Mouse (Mus musculus) forebrain, postnatal 0 days (tissue): ENCODE measurements at regions not wholly inside any gene's neighbourhood (a gene's known extent, or its start where the extent isn't known, plus 50 kb on each side); places are given as distances from the start of the nearest gene placed in this dataset.
A peak's percentile ranks its signal among the peaks of the same experiment; 100 is the strongest.

Experiments
- ATAC-seq: fragments of 200-750 bp; cut with Nextera tagmentation; 2 replicates; pipeline ENCODE4 v1.8.0; 2017; ENCODE audit warnings: mild to moderate bottlenecking, moderate library complexity
- DNase-seq: peaks from one replicate; pipeline ENCODE4 v3.0.0-alpha.2; 2015
- H3K27ac ChIP-seq: fragments of 300-500 bp; sonication (generic); 2 replicates; pipeline ENCODE4 v1.5.1; 2014; ENCODE audit warnings: low read depth, mild to moderate bottlenecking, antibody characterized with exemption, low read length, moderate library complexity, mixed read lengths
- H3K27me3 ChIP-seq: fragments of 300-500 bp; sonication (generic); 2 replicates; pipeline ENCODE4 v1.6.1; 2014; ENCODE audit warnings: mild to moderate bottlenecking, low read length, mixed read lengths; ENCODE audit not compliant: insufficient read depth
- H3K36me3 ChIP-seq: fragments of 300-500 bp; sonication (generic); 2 replicates; pipeline ENCODE4 v1.6.1; 2014; ENCODE audit warnings: mild to moderate bottlenecking, moderate library complexity; ENCODE audit not compliant: insufficient read depth
- H3K4me1 ChIP-seq: fragments of 300-500 bp; sonication (generic); 2 replicates; pipeline ENCODE4 v1.6.1; 2014; ENCODE audit warnings: antibody characterized with exemption; ENCODE audit not compliant: insufficient read depth
- H3K4me2 ChIP-seq: fragments of 300-500 bp; sonication (generic); 2 replicates; pipeline ENCODE4 v1.6.1; 2014; ENCODE audit warnings: low read depth, mild to moderate bottlenecking, moderate library complexity
- H3K4me3 ChIP-seq: fragments of 300-500 bp; sonication (generic); 2 replicates; pipeline ENCODE4 v1.5.1; 2014; ENCODE audit warnings: low read depth, low read length, mixed read lengths
- H3K9ac ChIP-seq: fragments of 300-500 bp; sonication (generic); 2 replicates; pipeline ENCODE4 v1.6.1; 2014; ENCODE audit warnings: mild to moderate bottlenecking
- H3K9me3 ChIP-seq: fragments of 300-500 bp; sonication (generic); 2 replicates; pipeline ENCODE4 v1.6.1; 2016; ENCODE audit warnings: low read length
- CTCF ChIP-seq: sonication (generic); IDR thresholded peaks from 2 replicates; pipeline ENCODE4 v1.5.1; 2016; ENCODE audit warnings: antibody characterized with exemption, control low read depth, low read depth
- WGBS: fragments of 180-500 bp; shearing (Covaris S2); extraction: QIAGEN DNeasy Blood & Tissue Kit; methylation state at CpG from one replicate; pipeline ENCODE4 v1.1.7; 2014; 5-methylcytosine and 5-hydroxymethylcytosine counted together

- H3K36me3 ChIP-seq: no peaks in the 10 kb centered on the region
- H3K4me3 ChIP-seq: no peak overlapping the region
- no peak for TF ChIP-seq CTCF
- H3K9ac ChIP-seq: no peak overlapping the region
- no peaks in the 10 kb centered on the region for H3K4me1 ChIP-seq
- ATAC-seq (no peak), DNase-seq (no peak)
- H3K9me3 ChIP-seq: no peaks in the 10 kb centered on the region
- H3K27ac ChIP-seq: no peak overlapping the region
- no peak overlapping the region for H3K4me2 ChIP-seq
- 76% methylated on average over 4 of the region's 4 CpGs for WGBS
- H3K27me3 ChIP-seq: no peaks in the 10 kb centered on the region
Measured at GRCm38 (mm10) chr4:47796977-47797376, 248.0 kb upstream of the Nr4a3 start.

GRCm38 (mm10) chr4:47799165-47799564 lies 245.8 kb upstream of the Nr4a3 start:
- Histone ChIP-seq H3K9me3 (no peaks in the 10 kb centered on the region), H3K9ac (no peak overlapping the region), H3K27ac (no peak overlapping the region), H3K27me3 (no peaks in the 10 kb centered on the region), H3K4me1 (no peaks in the 10 kb centered on the region), H3K4me3 (no peak overlapping the region), H3K36me3 (no peaks in the 10 kb centered on the region), H3K4me2 (no peak overlapping the region)
- DNase-seq: no peak
- WGBS: 97% methylated on average over 5 of the region's 5 CpGs
- no peak for TF ChIP-seq CTCF
- no peak for ATAC-seq

GRCm38 (mm10) chr4:47803111-47803510 lies 241.8 kb upstream of the Nr4a3 start:
- 82% methylated on average over 3 of the region's 3 CpGs for WGBS
- DNase-seq (no peak), ATAC-seq (no peak)
- no peak overlapping the region for H3K4me2 ChIP-seq
- no peaks in the 10 kb centered on the region for H3K4me1 ChIP-seq
- TF ChIP-seq CTCF: no peak
- no peaks in the 10 kb centered on the region for H3K9me3 ChIP-seq
- no peak overlapping the region for H3K9ac ChIP-seq
- H3K36me3 ChIP-seq: no peaks in the 10 kb centered on the region
- no peak overlapping the region for H3K4me3 ChIP-seq
- no peaks in the 10 kb centered on the region for H3K27me3 ChIP-seq
- H3K27ac ChIP-seq: no peak overlapping the region

- Histone ChIP-seq H3K9ac (no peak overlapping the region), H3K4me2 (no peak overlapping the region), H3K27me3 (no peaks in the 10 kb centered on the region), H3K36me3 (no peaks in the 10 kb centered on the region), H3K9me3 (no peaks in the 10 kb centered on the region), H3K4me3 (no peak overlapping the region), H3K4me1 (no peaks in the 10 kb centered on the region), H3K27ac (no peak overlapping the region)
- 13% methylated on average over 3 of the region's 3 CpGs for WGBS
- ATAC-seq: no peak
- DNase-seq: peak; percentile 16
- TF ChIP-seq CTCF: peak; percentile 30; the same call in 1 of the 2 replicates
Measured at GRCm38 (mm10) chr4:47807877-47808276, 237.1 kb upstream of the Nr4a3 start.

GRCm38 (mm10) chr4:47814030-47814429 lies 230.9 kb upstream of the Nr4a3 start:
- DNase-seq (no peak), ATAC-seq (no peak)
- H3K4me1 ChIP-seq: 0 out of 2 replicates have a peak, but pooled peaks cover 3% of the 10 kb centered on the region
- no peaks in the 10 kb centered on the region for H3K27me3 ChIP-seq
- no peak overlapping the region for H3K9ac ChIP-seq
- no peaks in the 10 kb centered on the region for H3K9me3 ChIP-seq
- WGBS: 75% methylated on average over 7 of the region's 7 CpGs
- TF ChIP-seq CTCF: no peak
- no peak overlapping the region for H3K4me2 ChIP-seq
- H3K36me3 ChIP-seq: no peaks in the 10 kb centered on the region
- H3K4me3 ChIP-seq: no peak overlapping the region
- H3K27ac ChIP-seq: no peak overlapping the region

- ATAC-seq: peak; percentile 73
- Histone ChIP-seq H3K4me3 (no peak overlapping the region), H3K27ac (no peak overlapping the region), H3K4me1 (peaks cover 3% of the 10 kb centered on the region; the same call in 1 of the 2 replicates), H3K9ac (no peak overlapping the region), H3K36me3 (no peaks in the 10 kb centered on the region), H3K9me3 (no peaks in the 10 kb centered on the region), H3K27me3 (no peaks in the 10 kb centered on the region), H3K4me2 (no peak overlapping the region)
- DNase-seq: peak; percentile 58
- TF ChIP-seq CTCF: no peak
- 87% methylated on average over 18 of the region's 18 CpGs for WGBS
Measured at GRCm38 (mm10) chr4:47818371-47819159, 226.4 kb upstream of the Nr4a3 start.

- H3K4me2 ChIP-seq: no peak overlapping the region
- WGBS: 86% methylated on average over 1 of the region's 1 CpGs
- ATAC-seq: no peak
- H3K27ac ChIP-seq: no peak overlapping the region
- no peaks in the 10 kb centered on the region for H3K9me3 ChIP-seq
- no peak overlapping the region for H3K4me3 ChIP-seq
- H3K4me1 ChIP-seq: peaks cover 3% of the 10 kb centered on the region; the same call in 1 of the 2 replicates
- no peak for TF ChIP-seq CTCF
- no peaks in the 10 kb centered on the region for H3K36me3 ChIP-seq
- H3K27me3 ChIP-seq: no peaks in the 10 kb centered on the region
- no peak overlapping the region for H3K9ac ChIP-seq
- no peak for DNase-seq
Measured at GRCm38 (mm10) chr4:47820562-47820961, 224.4 kb upstream of the Nr4a3 start.
